Mouse (Mus musculus): ENCODE results near the gene Actr2. TPM values are rescaled to one million over a fixed set of nuclear protein-coding genes. Genes with fewer than 3 reads are reported as not detected.
"Not testable (repeated sequence)": the region's sequence is repeated elsewhere in the genome, so short reads cannot be mapped to it uniquely, and the experiment has no call there.

The Actr2 gene
- polyA plus RNA-seq (2015; fragmentation: Nextera tagmentation; extraction: Ambion mirVana), result 148 and 166 TPM in 2 replicates

DNA sequence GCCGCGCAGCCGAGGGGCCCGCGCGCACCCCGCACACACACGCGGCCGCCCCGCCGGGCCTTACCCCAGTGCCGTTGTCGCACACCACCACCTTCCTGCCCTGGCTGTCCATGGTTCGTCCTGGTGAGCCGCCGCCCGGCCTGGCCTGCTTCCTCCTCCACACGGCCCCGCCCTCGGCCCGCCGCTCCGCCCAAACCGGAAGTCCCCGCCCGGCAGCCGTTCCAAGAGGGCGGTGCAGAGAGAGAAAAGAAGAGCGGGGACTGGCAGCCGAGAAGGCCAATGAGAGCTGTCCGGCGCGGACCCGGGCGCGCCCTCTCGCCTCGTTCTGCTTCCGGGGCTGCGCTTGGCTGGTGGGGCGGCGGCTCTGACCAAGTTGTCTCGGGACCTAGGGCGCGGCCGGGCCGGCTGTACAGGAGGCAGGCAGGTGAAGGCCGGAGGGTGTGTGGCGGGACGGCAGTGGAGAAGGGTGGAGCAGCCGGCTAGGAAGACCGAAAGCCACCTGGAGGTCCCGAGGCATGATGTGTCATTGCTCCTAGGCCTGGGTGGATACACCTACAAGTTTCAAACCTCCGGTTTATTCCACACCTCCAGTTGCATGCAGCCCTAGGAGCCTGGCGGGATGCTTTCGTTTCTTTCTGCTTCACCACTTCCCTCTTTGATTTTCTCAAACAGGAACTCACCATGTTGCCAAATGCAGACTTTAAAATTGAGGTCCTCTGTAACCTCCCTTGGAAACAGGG is at the start of gene Actr2:
TSS of gene Actr2 (minus strand) at position 173 of the 740 bp plus-strand sequence.
- H3K9ac ChIP-seq, result peak within 1 kb of the TSS; percentile 91
- ATAC-seq, result peak; percentile 99
- peaks cover 20% of the 10 kb centered on the region for H3K4me1 ChIP-seq
- WGBS, result 0% methylated on average over 50 of the region's 57 CpGs
- H3K36me3 ChIP-seq (ENCODE audit: poor library complexity, severe bottlenecking), result peaks cover 14% of the 10 kb centered on the region
- peak within 1 kb of the TSS; percentile 86 for H3K4me2 ChIP-seq
- no peaks in the 10 kb centered on the region for H3K9me3 ChIP-seq (replicated peaks)
- peak within 1 kb of the TSS; percentile 92 for H3K27ac ChIP-seq
- H3K4me3 ChIP-seq, result peak within 1 kb of the TSS; percentile 89
- H3K27me3 ChIP-seq, result no peaks in the 10 kb centered on the region

DNA sequence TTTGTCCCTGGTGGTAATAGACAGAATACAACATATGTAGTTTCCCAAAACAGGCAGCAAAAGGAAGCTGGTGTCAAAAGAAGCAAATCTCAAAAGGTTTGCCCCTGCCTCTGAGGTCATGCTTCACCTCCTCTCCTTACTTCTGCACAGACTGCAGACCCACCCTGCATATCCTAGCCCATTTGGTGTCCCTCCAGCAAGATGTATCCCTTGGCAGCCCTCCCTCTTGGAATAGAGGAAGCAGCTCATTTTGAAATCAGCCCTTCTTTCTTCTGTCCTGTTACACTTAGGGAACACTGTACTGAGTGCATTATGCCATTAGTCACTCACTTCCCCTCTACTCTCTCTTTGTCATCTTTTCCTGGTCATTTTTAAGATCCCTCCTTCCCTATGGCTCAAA is 46.2 kb upstream of the Actr2 start:
- Histone ChIP-seq H3K4me2 (no peak overlapping the region), H3K36me3 (ENCODE audit: poor library complexity, severe bottlenecking) (no peaks in the 10 kb centered on the region), H3K27me3 (no peaks in the 10 kb centered on the region), H3K4me1 (no peaks in the 10 kb centered on the region), H3K27ac (no peak overlapping the region), H3K9ac (no peak overlapping the region), H3K9me3 (replicated peaks) (no peaks in the 10 kb centered on the region), H3K4me3 (no peak overlapping the region)
- no peak for ATAC-seq

DNA sequence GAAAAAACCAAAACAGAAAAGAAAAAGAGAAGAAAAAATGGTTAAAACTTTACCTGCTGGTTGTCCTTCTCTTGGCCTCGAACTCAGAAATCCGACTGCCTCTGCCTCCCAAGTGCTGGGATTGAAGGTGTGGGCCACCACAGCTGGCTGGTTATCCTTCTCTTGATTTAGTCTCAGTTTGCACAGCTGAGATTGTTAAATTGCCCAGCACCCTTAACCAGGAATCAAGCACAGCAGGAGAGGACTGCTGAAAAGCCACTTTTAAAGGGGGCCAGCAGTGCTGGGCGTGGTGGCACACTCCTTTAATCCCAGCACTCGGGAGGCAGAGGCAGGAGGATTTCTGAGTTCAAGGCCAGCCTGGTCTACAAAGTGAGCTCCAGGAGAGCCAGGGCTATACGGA is 40.8 kb upstream of the Actr2 start:
- not testable (repeated sequence) for ATAC-seq; H3K4me3 ChIP-seq; H3K9ac ChIP-seq; H3K9me3 ChIP-seq (replicated peaks); H3K27ac ChIP-seq; H3K27me3 ChIP-seq; H3K36me3 ChIP-seq (ENCODE audit: poor library complexity, severe bottlenecking); H3K4me1 ChIP-seq; H3K4me2 ChIP-seq
- 85% methylated on average over 5 of the region's 5 CpGs for WGBS

DNA sequence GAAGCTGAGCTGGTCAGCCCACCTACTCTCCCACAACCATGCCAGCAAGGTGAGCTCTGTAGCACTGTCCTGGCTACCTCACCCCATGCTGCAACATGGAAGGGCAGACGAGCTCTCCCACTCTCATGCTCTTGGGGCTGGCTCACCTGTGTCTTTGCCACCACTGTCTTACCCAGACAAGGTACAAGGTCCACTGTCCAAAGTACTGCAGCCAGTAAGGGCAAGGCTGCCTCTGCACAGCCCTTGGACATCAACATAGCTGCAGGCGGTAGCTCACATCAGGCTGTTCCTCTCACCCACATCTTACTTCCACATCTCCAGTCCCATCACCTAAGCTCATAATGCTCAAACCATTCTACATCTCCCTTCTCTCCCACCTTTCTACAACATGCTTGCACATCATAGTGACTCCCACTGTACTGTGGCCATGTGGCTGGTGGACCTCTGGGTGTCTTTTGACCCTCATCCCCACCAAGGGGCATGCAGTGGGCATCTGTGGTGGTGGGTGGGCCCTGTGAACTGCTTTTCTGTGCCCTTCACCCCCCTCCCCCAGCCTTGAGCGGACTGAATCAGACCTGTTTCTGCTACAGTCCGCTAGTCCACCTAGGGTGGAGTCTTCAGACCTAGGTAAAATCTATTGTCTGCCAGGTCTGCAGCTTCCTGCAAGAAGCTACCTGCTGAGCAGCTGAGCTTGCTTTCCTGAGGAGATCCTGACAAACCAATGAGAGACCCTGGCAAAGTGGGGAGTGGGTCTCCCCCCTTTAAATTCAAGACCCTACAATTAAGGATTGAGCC is 39.6 kb upstream of the Actr2 start:
- WGBS, result 83% methylated on average over 4 of the region's 4 CpGs
- no peaks in the 10 kb centered on the region for H3K9me3 ChIP-seq (replicated peaks)
- ATAC-seq, result no peak

DNA sequence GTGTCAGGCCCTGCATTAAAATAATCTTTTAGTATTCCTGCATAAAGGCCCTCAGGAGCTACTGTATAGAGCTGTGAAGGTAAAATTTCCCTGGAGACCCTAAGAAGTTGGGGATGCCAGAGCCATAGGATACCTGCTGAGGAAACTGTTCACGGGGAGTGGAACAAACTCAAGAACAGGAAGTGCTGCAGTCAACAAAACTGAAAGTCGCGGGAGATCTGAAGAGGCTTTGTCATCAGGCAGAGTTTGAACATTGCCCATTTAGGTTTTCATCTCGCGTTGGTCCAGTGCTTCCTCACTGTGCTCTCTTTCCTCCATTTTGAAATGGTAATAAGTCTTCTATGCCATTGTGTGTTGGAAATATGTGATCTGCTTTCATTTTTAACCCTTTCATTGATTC is 38.6 kb upstream of the Actr2 start:
- no peak overlapping the region for H3K4me3 ChIP-seq
- 88% methylated on average over 5 of the region's 5 CpGs for WGBS
- no peaks in the 10 kb centered on the region for H3K27me3 ChIP-seq

More for the DNA sequence above, 39.6 kb upstream of the Actr2 start:
- H3K36me3 ChIP-seq (ENCODE audit: poor library complexity, severe bottlenecking), result no peaks in the 10 kb centered on the region
- no peaks in the 10 kb centered on the region for H3K4me1 ChIP-seq
- no peak overlapping the region for H3K4me3 ChIP-seq
- H3K27ac ChIP-seq, result no peak overlapping the region
- H3K9ac ChIP-seq, result no peak overlapping the region
- no peak overlapping the region for H3K4me2 ChIP-seq
- no peaks in the 10 kb centered on the region for H3K27me3 ChIP-seq

DNA sequence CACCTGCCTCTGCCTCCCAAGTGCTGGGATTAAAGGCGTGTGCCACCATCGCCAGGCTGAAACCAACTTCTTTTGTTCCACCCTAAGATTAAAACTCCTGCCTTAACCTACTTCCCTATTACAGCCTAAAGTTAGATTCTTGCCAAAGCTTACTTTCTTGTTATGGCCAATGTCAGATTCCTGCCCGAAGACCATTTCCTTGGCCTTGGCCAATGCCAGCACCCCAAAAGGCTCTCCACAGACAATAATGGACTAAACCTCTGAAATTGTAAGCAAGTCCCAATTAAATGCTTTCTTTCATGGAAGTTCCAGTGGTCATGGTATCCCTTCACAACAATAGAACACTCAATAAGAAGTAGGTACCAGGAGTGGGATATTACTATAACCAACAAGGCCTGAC is 37.2 kb upstream of the Actr2 start:
- no peak for ATAC-seq
- Histone ChIP-seq H3K4me3 (no peak overlapping the region), H3K36me3 (ENCODE audit: poor library complexity, severe bottlenecking) (no peaks in the 10 kb centered on the region), H3K27me3 (no peaks in the 10 kb centered on the region), H3K4me2 (no peak overlapping the region), H3K9ac (no peak overlapping the region), H3K27ac (no peak overlapping the region), H3K9me3 (replicated peaks) (no peaks in the 10 kb centered on the region), H3K4me1 (no peaks in the 10 kb centered on the region)
- 97% methylated on average over 3 of the region's 3 CpGs for WGBS

More for the DNA sequence above, 38.6 kb upstream of the Actr2 start:
- no peak overlapping the region for H3K9ac ChIP-seq
- H3K36me3 ChIP-seq (ENCODE audit: poor library complexity, severe bottlenecking), result no peaks in the 10 kb centered on the region
- no peak overlapping the region for H3K4me2 ChIP-seq
- no peak for ATAC-seq
- no peaks in the 10 kb centered on the region for H3K9me3 ChIP-seq (replicated peaks)
- H3K27ac ChIP-seq, result no peak overlapping the region
- no peaks in the 10 kb centered on the region for H3K4me1 ChIP-seq

DNA sequence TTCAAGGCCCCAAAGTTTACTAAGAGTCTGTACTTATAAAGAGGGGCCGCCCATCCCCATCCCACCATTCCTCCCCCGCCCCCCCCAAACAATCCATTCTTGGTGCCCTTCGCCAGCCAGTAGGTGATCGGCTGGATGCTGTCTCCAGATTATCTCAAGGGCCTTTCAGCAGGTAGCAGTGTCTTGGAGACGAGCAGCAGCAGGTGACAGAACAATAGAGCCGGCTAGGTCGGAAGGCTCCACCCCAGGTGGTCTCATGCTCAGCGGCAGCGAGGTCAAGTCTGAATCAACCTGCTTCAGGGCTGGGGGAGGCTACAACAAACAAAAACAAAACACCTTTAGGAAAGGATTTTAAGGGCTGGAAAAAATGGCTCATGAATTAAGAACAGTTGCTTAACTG is 32.7 kb upstream of the Actr2 start:
- ATAC-seq, result no peak
- Histone ChIP-seq H3K27me3 (no peaks in the 10 kb centered on the region), H3K4me2 (no peak overlapping the region), H3K4me1 (no peaks in the 10 kb centered on the region), H3K9me3 (replicated peaks) (no peaks in the 10 kb centered on the region), H3K27ac (no peak overlapping the region), H3K9ac (no peak overlapping the region), H3K36me3 (ENCODE audit: poor library complexity, severe bottlenecking) (no peaks in the 10 kb centered on the region), H3K4me3 (no peak overlapping the region)
- 21% methylated on average over 9 of the region's 9 CpGs for WGBS

DNA sequence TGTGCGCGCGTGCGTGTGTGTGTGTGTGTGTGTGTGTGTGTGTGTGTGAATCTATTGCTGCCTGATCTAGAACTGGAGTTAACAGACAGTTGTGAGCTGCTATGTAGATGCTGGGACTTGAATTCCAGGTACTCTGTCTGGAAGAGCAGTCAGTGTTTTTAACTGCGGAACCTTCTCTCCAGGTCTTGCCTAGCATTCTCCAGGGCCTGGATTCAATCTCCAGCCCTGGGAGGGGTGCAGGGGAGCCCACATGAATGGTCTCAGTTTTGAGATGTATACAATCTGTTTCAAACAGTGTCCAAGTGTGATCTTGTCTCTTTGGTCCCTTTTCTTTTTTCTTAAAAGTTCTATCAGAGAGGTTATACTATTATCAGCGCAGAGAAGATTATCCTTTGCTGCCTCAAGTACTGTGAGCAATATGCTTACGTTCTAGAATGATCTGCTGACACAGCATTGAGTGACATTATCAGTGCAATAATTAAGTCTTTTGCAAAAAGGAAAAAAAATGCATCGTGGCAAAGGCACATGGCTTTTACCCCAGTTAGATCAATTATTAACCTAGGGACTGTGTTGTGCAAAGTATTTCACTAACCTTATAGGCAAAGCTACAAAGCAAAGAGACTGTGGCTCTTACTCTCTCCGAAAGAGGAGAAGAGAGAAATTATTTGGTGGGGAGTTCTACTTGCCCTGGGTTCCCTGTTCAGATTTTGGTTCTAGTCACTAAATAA is 32.0 kb upstream of the Actr2 start:
- Histone ChIP-seq H3K4me2 (no peak overlapping the region), H3K9ac (no peak overlapping the region), H3K27ac (no peak overlapping the region), H3K27me3 (no peaks in the 10 kb centered on the region), H3K4me3 (no peak overlapping the region), H3K4me1 (no peaks in the 10 kb centered on the region), H3K36me3 (ENCODE audit: poor library complexity, severe bottlenecking) (no peaks in the 10 kb centered on the region), H3K9me3 (replicated peaks) (no peaks in the 10 kb centered on the region)
- 87% methylated on average over 9 of the region's 9 CpGs for WGBS
- ATAC-seq, result no peak

DNA sequence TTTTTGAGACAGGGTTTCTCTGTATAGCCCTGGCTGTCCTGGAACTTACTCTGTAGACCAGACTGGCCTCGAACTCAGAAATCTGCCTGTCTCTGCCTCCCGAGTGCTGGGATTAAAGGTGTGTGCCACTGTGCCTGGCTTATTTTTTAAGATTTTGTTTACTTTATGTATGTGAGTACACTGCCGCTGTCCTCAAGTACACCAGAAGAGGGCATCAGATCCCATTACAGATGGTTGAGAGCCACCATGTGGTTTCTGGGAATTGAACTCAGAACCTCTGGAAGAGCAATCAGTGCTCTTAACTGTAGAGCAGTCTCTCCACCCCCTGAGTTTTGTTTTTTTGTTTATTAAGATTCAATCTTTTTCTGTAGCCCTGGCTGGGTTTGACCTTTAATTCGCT is 31.0 kb upstream of the Actr2 start:
- H3K4me2 ChIP-seq; H3K4me3 ChIP-seq; H3K9ac ChIP-seq; ATAC-seq; H3K27me3 ChIP-seq; H3K36me3 ChIP-seq (ENCODE audit: poor library complexity, severe bottlenecking); H3K9me3 ChIP-seq (replicated peaks); H3K4me1 ChIP-seq; H3K27ac ChIP-seq: not testable (repeated sequence)
- 93% methylated on average over 4 of the region's 4 CpGs for WGBS

DNA sequence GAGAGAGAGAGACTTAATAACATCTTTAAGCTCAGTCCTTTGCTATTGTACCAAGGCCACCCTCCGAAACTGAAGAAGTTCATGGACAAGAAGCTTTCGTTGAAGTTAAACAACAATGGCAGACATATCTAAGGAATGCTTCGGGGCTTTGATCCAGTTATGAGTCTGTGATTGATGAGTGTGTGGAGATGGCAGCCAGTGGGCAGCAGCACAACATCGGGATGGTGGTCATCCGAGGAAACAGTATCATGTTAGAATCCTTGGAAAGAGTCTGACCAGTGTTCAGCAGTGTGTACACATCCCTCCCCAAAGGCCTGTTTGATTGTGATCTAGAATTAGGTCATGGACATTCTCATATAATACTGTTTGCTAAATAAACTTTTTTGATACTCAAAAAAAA is 29.8 kb upstream of the Actr2 start:
- Histone ChIP-seq H3K4me3 (no peak overlapping the region), H3K4me2 (no peak overlapping the region)

DNA sequence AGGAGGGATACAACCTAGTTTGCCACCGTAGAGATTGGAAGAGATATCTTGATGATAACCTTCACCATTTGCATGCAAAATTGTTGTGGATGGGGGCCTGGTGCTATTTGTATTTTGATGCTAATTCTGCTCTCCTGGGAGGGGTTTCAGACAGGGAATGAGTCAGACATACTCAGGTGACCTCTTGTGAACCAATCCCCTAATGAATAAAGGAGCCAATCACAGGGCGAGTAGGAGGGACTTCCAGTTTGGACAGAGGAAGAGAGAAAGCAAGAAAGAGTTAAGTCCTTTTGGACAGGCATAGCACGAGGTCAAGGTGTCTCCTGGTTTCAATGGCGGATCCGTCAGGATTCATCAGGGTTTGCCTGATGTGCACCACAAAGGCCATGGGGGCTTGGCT is 27.6 kb upstream of the Actr2 start:
- Histone ChIP-seq H3K36me3 (ENCODE audit: poor library complexity, severe bottlenecking) (no peaks in the 10 kb centered on the region), H3K4me1 (no peaks in the 10 kb centered on the region), H3K27ac (no peak overlapping the region), H3K9ac (no peak overlapping the region), H3K27me3 (no peaks in the 10 kb centered on the region), H3K4me3 (no peak overlapping the region), H3K9me3 (replicated peaks) (no peaks in the 10 kb centered on the region), H3K4me2 (no peak overlapping the region)
- ATAC-seq, result no peak
- 88% methylated on average over 5 of the region's 5 CpGs for WGBS

More for the DNA sequence above, 29.8 kb upstream of the Actr2 start:
- H3K4me1 ChIP-seq, result no peaks in the 10 kb centered on the region
- no peak overlapping the region for H3K9ac ChIP-seq
- no peaks in the 10 kb centered on the region for H3K9me3 ChIP-seq (replicated peaks)
- no peak overlapping the region for H3K27ac ChIP-seq
- H3K27me3 ChIP-seq, result no peaks in the 10 kb centered on the region
- H3K36me3 ChIP-seq (ENCODE audit: poor library complexity, severe bottlenecking), result no peaks in the 10 kb centered on the region
- ATAC-seq, result no peak
- WGBS, result 91% methylated on average over 5 of the region's 5 CpGs

DNA sequence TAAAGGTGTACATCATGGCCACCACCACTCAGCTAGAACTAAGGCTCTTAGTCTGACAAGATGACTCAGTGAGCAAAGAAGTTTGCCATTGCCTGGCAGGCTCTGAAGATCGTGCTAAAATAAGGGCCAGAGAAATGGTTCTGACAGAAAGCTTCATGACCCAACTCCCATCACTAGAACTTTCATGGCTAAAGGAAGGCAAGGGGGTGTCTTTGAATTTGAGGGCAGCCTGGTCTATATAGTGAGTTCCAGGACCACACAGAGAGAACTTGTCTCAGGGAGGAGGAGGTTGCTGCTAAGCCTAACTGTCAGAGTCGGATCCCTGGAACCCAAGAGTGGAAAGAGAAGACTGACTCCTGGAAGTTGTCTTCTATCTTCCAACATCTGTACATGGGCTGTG is 27.0 kb upstream of the Actr2 start:
- H3K4me1 ChIP-seq, result no peaks in the 10 kb centered on the region
- 88% methylated on average over 2 of the region's 2 CpGs for WGBS
- no peak for ATAC-seq
- no peak overlapping the region for H3K27ac ChIP-seq
- H3K4me3 ChIP-seq, result no peak overlapping the region
- H3K27me3 ChIP-seq, result no peaks in the 10 kb centered on the region
- H3K9me3 ChIP-seq (replicated peaks), result no peaks in the 10 kb centered on the region
- H3K36me3 ChIP-seq (ENCODE audit: poor library complexity, severe bottlenecking), result no peaks in the 10 kb centered on the region
- H3K9ac ChIP-seq, result no peak overlapping the region
- H3K4me2 ChIP-seq, result no peak overlapping the region
